Mouse (Mus musculus) intestine, embryonic 14.5 days (tissue): ENCODE results near the gene Eppin. TPM values are rescaled to one million over a fixed set of nuclear protein-coding genes. Genes with fewer than 3 reads are reported as not detected.
A peak's percentile ranks its signal among the peaks of the same experiment; 100 is the strongest.

Experiments
- ATAC-seq: fragments of 200-750 bp; cut with Nextera tagmentation; replicated peaks from 2 replicates; pipeline ENCODE4 v1.8.0; 2017; ENCODE audit warnings: low read depth, moderate number of reproducible peaks, moderate TSS enrichment, moderate library complexity; ENCODE audit not compliant: low FRiP score, low TSS enrichment
- DNase-seq: peaks from one replicate; pipeline ENCODE4 v3.0.0-alpha.2; 2018; ENCODE audit warnings: low spot score
- H3K27ac ChIP-seq: fragments of 300-500 bp; sonication (generic); 2 replicates; pipeline ENCODE4 v1.5.1; 2014; ENCODE audit warnings: low read depth, mild to moderate bottlenecking, control low read depth
- H3K27me3 ChIP-seq: fragments of 300-500 bp; sonication (generic); replicated peaks from 2 replicates; pipeline ENCODE4 v1.6.1; 2014; ENCODE audit warnings: low read length, control low read depth; ENCODE audit not compliant: control insufficient read depth, insufficient read depth
- H3K36me3 ChIP-seq: fragments of 300-500 bp; sonication (generic); 2 replicates; pipeline ENCODE4 v1.6.1; 2014; ENCODE audit warnings: low read length, control low read depth; ENCODE audit not compliant: control insufficient read depth, insufficient read depth
- H3K4me1 ChIP-seq: fragments of 300-500 bp; sonication (generic); replicated peaks from 2 replicates; pipeline ENCODE4 v1.6.1; 2014; ENCODE audit warnings: low read length, control low read depth, mixed read lengths; ENCODE audit not compliant: control insufficient read depth, insufficient read depth
- H3K4me2 ChIP-seq: fragments of 300-500 bp; sonication (generic); 2 replicates; pipeline ENCODE4 v1.6.1; 2014; ENCODE audit warnings: low read length
- H3K4me3 ChIP-seq: fragments of 300-500 bp; sonication (generic); 2 replicates; pipeline ENCODE4 v1.5.1; 2014; ENCODE audit warnings: low read depth, low read length, control low read depth, mixed read lengths
- H3K9ac ChIP-seq: fragments of 300-500 bp; sonication (generic); 2 replicates; pipeline ENCODE4 v1.6.1; 2014; ENCODE audit warnings: mild to moderate bottlenecking, low read length
- H3K9me3 ChIP-seq: fragments of 300-500 bp; sonication (generic); 2 replicates; pipeline ENCODE4 v1.6.1; 2016; ENCODE audit warnings: low read length, control low read depth; ENCODE audit not compliant: control insufficient read depth
- WGBS: fragments of 180-500 bp; shearing (Covaris S2); extraction: QIAGEN DNeasy Blood & Tissue Kit; methylation state at CpG from one replicate; pipeline ENCODE4 v1.1.7; 2014; 5-methylcytosine and 5-hydroxymethylcytosine counted together
- polyA plus RNA-seq: library from polyadenylated mRNA; unstranded; fragments of >200 nt; fragmentation: Nextera tagmentation; extraction: Ambion mirVana; gene quantifications from 2 replicates; pipeline ENCODE4 v1.2.1, GENCODE M21; 2014

Eppin gene
- polyA plus RNA-seq, 1 experiment from 2014 or later, result not detected

DNA sequence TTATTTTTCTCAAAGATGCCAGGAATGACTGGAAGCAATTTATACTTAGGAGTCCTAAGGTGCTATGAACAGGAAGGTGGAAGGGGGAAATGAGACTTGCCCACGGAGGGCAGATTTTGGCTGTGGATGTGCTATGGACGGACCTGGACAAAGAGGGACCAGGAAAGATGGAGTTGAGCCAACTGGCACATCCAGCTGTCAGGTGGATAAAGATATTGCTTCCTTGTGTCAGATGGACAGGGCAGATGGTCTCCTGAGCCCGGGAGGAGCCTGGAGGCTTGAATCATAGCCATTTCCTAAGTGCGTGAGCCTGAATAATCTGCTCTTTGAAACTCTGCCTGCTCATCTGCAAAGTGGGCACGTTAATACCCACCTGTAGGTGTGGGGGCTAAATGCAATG is 29.0 kb downstream of the Eppin start:
- no peak overlapping the region for H3K4me3 ChIP-seq
- 0 out of 2 replicates have a peak, but pooled peaks cover 3% of the 10 kb centered on the region for H3K9me3 ChIP-seq
- peaks cover 8% of the 10 kb centered on the region for H3K4me1 ChIP-seq
- peak overlapping the region; percentile 59; the same call in 1 of the 2 replicates for H3K9ac ChIP-seq
- DNase-seq (no peak), ATAC-seq (no peak)
- H3K36me3 ChIP-seq, result 0 out of 2 replicates have a peak, but pooled peaks cover 5% of the 10 kb centered on the region
- no peaks in the 10 kb centered on the region for H3K27me3 ChIP-seq
- 72% methylated on average over 5 of the region's 5 CpGs for WGBS
- H3K27ac ChIP-seq, result no peak overlapping the region
- H3K4me2 ChIP-seq, result peak overlapping the region; percentile 93

DNA sequence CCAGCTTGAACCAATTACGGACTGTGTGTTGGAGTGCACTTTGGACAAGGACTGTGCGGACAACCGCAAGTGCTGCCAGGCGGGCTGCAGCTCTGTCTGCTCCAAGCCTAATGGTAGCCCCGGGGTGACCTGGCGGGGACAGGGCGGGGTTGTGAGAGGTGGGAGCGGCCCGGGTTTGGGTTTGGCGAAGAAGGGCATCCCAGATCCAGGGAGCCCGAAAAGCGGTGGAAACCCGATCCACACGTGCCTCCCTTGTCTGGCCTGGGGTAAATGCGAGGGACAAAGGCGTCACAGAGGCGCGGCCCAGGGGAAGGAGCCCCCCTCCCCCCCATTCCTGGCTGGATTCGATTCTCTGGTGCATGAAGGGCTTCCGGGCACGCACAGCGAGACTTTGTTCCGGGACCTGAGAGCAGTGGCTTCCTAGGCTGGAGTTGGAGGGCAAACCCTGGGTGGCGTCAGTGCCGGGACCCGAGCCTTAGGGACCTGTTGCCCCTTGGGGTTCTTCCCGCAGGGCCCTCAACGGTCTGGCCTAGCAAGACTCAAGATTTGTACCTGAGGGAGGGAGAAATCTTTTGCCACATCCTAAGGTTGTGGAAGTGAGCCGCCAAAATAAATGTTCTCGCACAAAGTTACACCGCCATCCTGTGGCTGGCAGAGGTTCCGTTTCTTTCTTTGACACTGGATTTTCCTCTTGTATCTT is 29.9 kb downstream of the Eppin start:
- peak overlapping the region; percentile 27; the same call in 1 of the 2 replicates for H3K27ac ChIP-seq
- H3K4me1 ChIP-seq, result peaks cover 15% of the 10 kb centered on the region
- 0 out of 2 replicates have a peak, but pooled peaks cover 3% of the 10 kb centered on the region for H3K9me3 ChIP-seq
- H3K36me3 ChIP-seq, result 0 out of 2 replicates have a peak, but pooled peaks cover 5% of the 10 kb centered on the region
- peak overlapping the region; percentile 59 for H3K9ac ChIP-seq
- peak; percentile 81 for DNase-seq
- H3K4me3 ChIP-seq, result peak overlapping the region; percentile 47
- H3K4me2 ChIP-seq, result peak overlapping the region; percentile 93
- peak; percentile 56 for ATAC-seq
- no peaks in the 10 kb centered on the region for H3K27me3 ChIP-seq
- WGBS, result 2% methylated on average over 32 of the region's 32 CpGs

DNA sequence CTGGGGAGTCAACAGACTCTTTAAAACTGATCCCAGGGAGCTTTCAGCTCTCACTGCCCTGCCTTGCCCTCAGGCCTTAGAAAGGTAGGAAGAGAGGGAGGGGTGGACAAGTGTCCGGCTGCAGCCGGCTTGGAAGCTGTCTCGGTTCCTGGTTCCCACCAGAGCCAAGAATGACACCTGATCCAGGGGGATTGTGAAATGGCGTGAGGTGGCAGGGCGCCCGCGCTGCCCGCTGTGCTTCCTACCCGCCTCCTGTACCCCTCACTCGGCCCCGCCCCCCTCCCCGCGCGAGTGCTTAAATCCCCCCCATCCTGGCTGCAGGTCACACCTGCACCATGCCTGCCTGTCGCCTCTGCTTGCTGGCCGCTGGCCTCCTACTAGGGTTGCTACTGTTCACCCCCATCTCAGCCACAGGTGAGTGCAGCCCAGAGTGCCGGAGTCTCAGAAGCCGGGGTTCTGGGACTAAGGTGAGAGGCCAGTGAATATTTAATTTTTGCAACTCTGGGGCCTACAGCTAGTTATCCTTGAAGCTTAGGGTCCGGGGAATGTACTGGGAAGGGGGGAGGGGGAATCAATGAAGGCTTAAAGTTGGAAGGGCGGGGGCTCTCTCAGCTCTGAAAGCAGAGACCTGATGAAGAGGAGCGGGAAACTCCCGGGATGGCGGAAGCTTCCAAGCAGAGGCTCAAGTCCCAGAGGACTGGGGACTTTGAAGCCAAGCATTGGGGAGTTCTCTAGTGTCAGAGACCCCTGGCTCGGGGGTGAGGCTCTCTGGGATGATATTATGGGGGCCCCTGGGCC is 30.8 kb downstream of the Eppin start, which contains the start of gene Wfdc2:
Gene Wfdc2 (plus strand): TSS at position 23 of the 798 bp plus-strand sequence.
- Histone ChIP-seq H3K9ac (peak within 1 kb of the TSS; percentile 59), H3K36me3 (0 out of 2 replicates have a peak, but pooled peaks cover 5% of the 10 kb centered on the region), H3K4me2 (peak within 1 kb of the TSS; percentile 93), H3K9me3 (0 out of 2 replicates have a peak, but pooled peaks cover 3% of the 10 kb centered on the region), H3K27ac (peak within 1 kb of the TSS; percentile 27; the same call in 1 of the 2 replicates), H3K4me3 (peak within 1 kb of the TSS; percentile 47), H3K4me1 (peaks cover 15% of the 10 kb centered on the region), H3K27me3 (no peaks in the 10 kb centered on the region)
- peak; percentile 10; the same call in 1 of the 2 replicates for ATAC-seq
- peak; percentile 60 for DNase-seq
- WGBS, result 9% methylated on average over 22 of the region's 24 CpGs

DNA sequence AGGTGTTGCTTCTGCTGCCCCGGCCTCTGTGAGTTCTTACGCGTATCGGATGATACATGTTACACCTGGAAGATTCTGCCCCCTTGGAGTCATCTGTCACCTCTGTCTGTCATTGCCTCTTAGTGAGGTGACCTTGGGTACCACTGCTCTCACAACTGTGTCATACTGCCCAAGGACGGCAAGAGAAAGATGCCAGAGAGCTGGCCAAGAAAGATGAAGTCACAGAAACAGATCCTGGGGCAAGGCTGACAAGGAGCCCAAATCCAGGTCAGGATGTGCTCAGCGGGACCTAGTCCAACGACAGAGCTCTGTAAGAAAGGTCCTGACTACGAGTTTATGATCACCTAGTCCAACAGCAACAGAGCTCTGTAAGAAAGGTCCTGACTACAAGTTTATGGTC is 33.3 kb downstream of the Eppin start:
- Histone ChIP-seq H3K4me3 (no peak overlapping the region), H3K27me3 (no peaks in the 10 kb centered on the region), H3K4me1 (peaks cover 15% of the 10 kb centered on the region), H3K9me3 (no peaks in the 10 kb centered on the region), H3K36me3 (no peaks in the 10 kb centered on the region), H3K4me2 (no peak overlapping the region), H3K9ac (no peak overlapping the region), H3K27ac (no peak overlapping the region)
- 83% methylated on average over 8 of the region's 8 CpGs for WGBS
- ATAC-seq (no peak), DNase-seq (no peak)

DNA sequence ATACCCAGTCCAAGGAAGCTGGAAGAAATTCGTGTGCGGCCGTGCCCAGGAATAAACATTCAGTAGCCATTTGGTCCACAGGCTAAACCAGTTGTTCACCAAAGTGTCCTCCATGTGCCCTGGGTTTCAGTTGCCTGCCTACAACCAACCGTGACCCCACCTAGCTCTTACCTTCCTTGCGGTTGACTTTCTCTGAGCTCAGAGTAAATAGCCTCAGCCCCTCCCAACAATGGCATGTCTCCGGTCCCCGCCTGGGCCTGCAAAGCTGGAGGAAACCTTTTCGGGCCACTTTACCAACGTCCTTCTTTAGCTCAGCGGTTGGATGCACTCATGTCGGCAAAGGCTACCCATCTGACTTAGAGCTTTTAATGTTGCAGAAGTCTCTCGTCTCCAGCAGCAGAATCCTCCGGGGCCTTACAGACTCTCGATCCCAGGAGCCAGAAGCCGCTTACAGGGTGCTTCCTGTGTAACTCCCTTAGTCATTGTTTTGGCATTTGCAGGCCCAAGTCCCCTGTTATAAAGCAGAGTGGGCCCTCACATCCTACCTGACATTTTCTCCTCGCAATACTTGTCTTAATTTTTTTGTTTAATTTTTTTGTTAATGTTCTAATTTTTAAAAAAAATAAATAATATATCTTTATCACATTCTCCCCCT is 34.3 kb downstream of the Eppin start:
- Histone ChIP-seq H3K9me3 (no peaks in the 10 kb centered on the region), H3K27ac (no peak overlapping the region), H3K27me3 (no peaks in the 10 kb centered on the region), H3K4me3 (no peak overlapping the region), H3K4me1 (peaks cover 15% of the 10 kb centered on the region), H3K36me3 (no peaks in the 10 kb centered on the region), H3K4me2 (no peak overlapping the region; the same call in 1 of the 2 replicates), H3K9ac (no peak overlapping the region)
- ATAC-seq (0 out of 2 replicates have a peak, but pooled peaks have one; percentile 44), DNase-seq (peak; percentile 66)
- 31% methylated on average over 16 of the region's 16 CpGs for WGBS

DNA sequence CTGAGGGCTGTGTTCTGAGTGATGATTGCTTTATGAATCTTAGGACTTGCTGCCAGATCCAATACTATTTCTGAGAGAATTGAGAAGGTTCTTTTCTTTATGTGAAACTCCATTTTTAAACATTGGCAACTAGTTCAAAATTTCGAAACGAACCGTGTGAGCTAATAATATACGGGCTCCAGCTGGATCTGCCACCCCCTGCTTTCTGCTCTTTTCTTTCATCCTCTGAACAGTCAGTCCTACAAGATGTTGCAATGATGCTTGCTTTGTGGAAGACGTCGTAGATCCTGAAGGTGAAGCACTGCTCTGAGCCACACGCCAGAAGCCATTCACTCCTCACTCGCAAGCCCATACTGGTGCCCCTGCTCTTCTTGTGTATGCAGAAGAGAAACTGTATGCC is 35.0 kb downstream of the Eppin start:
- Histone ChIP-seq H3K27me3 (no peaks in the 10 kb centered on the region), H3K9me3 (no peaks in the 10 kb centered on the region), H3K36me3 (no peaks in the 10 kb centered on the region), H3K9ac (no peak overlapping the region), H3K4me2 (no peak overlapping the region), H3K27ac (no peak overlapping the region), H3K4me1 (peaks cover 12% of the 10 kb centered on the region), H3K4me3 (no peak overlapping the region)
- WGBS, result 75% methylated on average over 8 of the region's 8 CpGs
- DNase-seq, result no peak
- ATAC-seq, result no peak

DNA sequence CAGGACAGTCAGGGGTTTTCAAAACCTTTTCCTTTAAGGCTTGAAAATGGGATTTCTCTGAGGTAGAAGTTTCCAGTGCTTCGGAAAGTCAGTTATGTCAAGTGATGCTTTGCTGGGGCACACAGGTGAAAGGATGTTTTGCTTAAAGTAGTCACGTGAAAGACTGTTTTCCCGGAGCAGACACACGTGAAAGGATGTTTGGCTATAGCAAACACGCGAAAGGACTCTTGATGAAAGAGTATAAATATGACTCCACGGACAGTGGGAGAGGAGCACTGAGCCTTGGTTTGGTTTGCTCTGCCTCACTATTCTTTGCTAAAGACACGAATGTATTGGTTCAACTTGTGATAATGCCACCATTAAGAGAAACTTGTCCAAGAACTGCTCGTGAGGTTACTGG is 41.9 kb downstream of the Eppin start:
- H3K9me3 ChIP-seq, result no peaks in the 10 kb centered on the region
- H3K36me3 ChIP-seq, result no peaks in the 10 kb centered on the region
- H3K27ac ChIP-seq, result no peak overlapping the region
- H3K4me1 ChIP-seq, result no peaks in the 10 kb centered on the region
- WGBS, result 88% methylated on average over 9 of the region's 9 CpGs
- ATAC-seq (no peak), DNase-seq (no peak)
- no peak overlapping the region for H3K4me3 ChIP-seq
- H3K4me2 ChIP-seq, result no peak overlapping the region
- H3K9ac ChIP-seq, result no peak overlapping the region
- H3K27me3 ChIP-seq, result no peaks in the 10 kb centered on the region

DNA sequence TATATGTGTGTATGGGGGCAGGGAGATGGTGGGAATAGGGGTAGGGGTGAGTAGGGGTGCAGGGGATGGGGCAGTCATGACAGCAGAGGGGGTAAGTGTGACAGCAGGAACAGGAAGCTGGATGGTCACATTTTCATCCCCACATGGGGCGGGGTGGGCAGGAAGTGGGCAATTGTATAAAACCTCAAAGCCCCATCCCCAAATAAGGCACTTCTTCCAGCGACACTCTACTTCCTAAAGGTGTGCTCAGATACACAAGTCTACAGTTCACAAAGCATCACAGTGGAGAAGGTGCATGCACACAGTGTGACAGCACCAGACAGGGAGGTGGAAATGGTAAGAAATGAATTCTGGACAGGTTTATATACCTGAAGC is 42.5 kb downstream of the Eppin start:
- Histone ChIP-seq H3K9ac (no peak overlapping the region), H3K4me2 (no peak overlapping the region), H3K36me3 (no peaks in the 10 kb centered on the region), H3K27ac (no peak overlapping the region), H3K27me3 (no peaks in the 10 kb centered on the region), H3K9me3 (no peaks in the 10 kb centered on the region), H3K4me1 (no peaks in the 10 kb centered on the region), H3K4me3 (no peak overlapping the region)
- DNase-seq (no peak), ATAC-seq (no peak)
- WGBS, result 81% methylated on average over 2 of the region's 2 CpGs
